Mouse (Mus musculus) midbrain, postnatal 0 days (tissue): Measurements from ENCODE around the gene Cmtm7. TPM values are rescaled to one million over a fixed set of nuclear protein-coding genes. Genes with fewer than 3 reads are reported as not detected.

Source experiments
- ATAC-seq: fragments of 200-750 bp; cut with Nextera tagmentation; 2 replicates; pipeline ENCODE4 v1.8.0; 2017; ENCODE audit warnings: moderate number of reproducible peaks, mild to moderate bottlenecking, moderate TSS enrichment, moderate library complexity; ENCODE audit not compliant: low FRiP score
- DNase-seq: peaks from one replicate; pipeline ENCODE4 v3.0.0-alpha.2; 2015; ENCODE audit warnings: low spot score
- H3K27ac ChIP-seq: fragments of 300-500 bp; sonication (generic); 2 replicates; pipeline ENCODE4 v1.5.1; 2014; ENCODE audit warnings: low read depth, mild to moderate bottlenecking, low read length, mixed read lengths
- H3K27me3 ChIP-seq: fragments of 300-500 bp; sonication (generic); 2 replicates; pipeline ENCODE4 v1.6.1; 2014; ENCODE audit warnings: low read length, control low read depth, mixed read lengths; ENCODE audit not compliant: insufficient read depth
- H3K36me3 ChIP-seq: fragments of 300-500 bp; sonication (generic); 2 replicates; pipeline ENCODE4 v1.6.1; 2014; ENCODE audit warnings: low read length, control low read depth, mixed read lengths; ENCODE audit not compliant: insufficient read depth
- H3K4me1 ChIP-seq: fragments of 300-500 bp; sonication (generic); 2 replicates; pipeline ENCODE4 v1.6.1; 2014; ENCODE audit warnings: mild to moderate bottlenecking, control low read depth, antibody characterized with exemption, low read length, mixed read lengths; ENCODE audit not compliant: insufficient read depth
- H3K4me2 ChIP-seq: fragments of 300-500 bp; sonication (generic); 2 replicates; pipeline ENCODE4 v1.6.1; 2014; ENCODE audit warnings: low read depth, mild to moderate bottlenecking, low read length, mixed read lengths; ENCODE audit not compliant: poor library complexity, severe bottlenecking
- H3K4me3 ChIP-seq: fragments of 300-500 bp; sonication (generic); 2 replicates; pipeline ENCODE4 v1.5.1; 2014; ENCODE audit warnings: low read depth, mild to moderate bottlenecking, low read length, moderate library complexity
- H3K9ac ChIP-seq: fragments of 300-500 bp; sonication (generic); replicated peaks from 2 replicates; pipeline ENCODE4 v1.6.1; 2014; ENCODE audit warnings: mild to moderate bottlenecking, low read length, moderate library complexity, mixed read lengths; ENCODE audit not compliant: poor library complexity, severe bottlenecking
- H3K9me3 ChIP-seq: fragments of 300-500 bp; sonication (generic); 2 replicates; pipeline ENCODE4 v1.6.1; 2016; ENCODE audit warnings: low read length, control low read depth
- CTCF ChIP-seq: IDR thresholded peaks from 2 replicates; pipeline ENCODE4 v1.5.1; 2016; ENCODE audit warnings: antibody characterized with exemption, mild to moderate bottlenecking
- WGBS: fragments of 180-500 bp; shearing (Covaris S2); extraction: QIAGEN DNeasy Blood & Tissue Kit; methylation state at CpG from one replicate; pipeline ENCODE4 v1.1.7; 2014; 5-methylcytosine and 5-hydroxymethylcytosine counted together
- polyA plus RNA-seq: library from polyadenylated mRNA; unstranded; fragments of >200 nt; fragmentation: Nextera tagmentation; extraction: Ambion mirVana; gene quantifications from 2 replicates; pipeline ENCODE4 v1.2.1, GENCODE M21; 2015
- total RNA-seq: library from RNA; depleted of rRNA; stranded (reverse); fragments of >200 nt; gene quantifications from 2 replicates; pipeline ENCODE4 v1.2.3, GENCODE M21; 2014

The Cmtm7 gene
- total and polyA plus RNA-seq, 2 experiments from 2014 or later: 8.0 to 15.6 TPM

GRCm38 (mm10) chr9:114780746-114781525 is 720 bp downstream of the Cmtm7 start:
- no peak for TF ChIP-seq CTCF
- H3K9ac ChIP-seq: peak overlapping the region; percentile 45
- H3K27me3 ChIP-seq: peaks cover 9% of the 10 kb centered on the region; the same call in 1 of the 2 replicates
- DNase-seq: no peak
- 0 out of 2 replicates have a peak overlapping the region, but pooled peaks have one; percentile 21 for H3K27ac ChIP-seq
- WGBS: 2% methylated on average over 36 of the region's 38 CpGs
- no peaks in the 10 kb centered on the region for H3K9me3 ChIP-seq
- no peaks in the 10 kb centered on the region for H3K36me3 ChIP-seq
- ATAC-seq: peak; percentile 15; the same call in 1 of the 2 replicates
- H3K4me1 ChIP-seq: peaks cover 4% of the 10 kb centered on the region
- peak overlapping the region; percentile 45 for H3K4me3 ChIP-seq
- H3K4me2 ChIP-seq: peak overlapping the region; percentile 88

- Histone ChIP-seq H3K4me1 (peaks cover 4% of the 10 kb centered on the region), H3K9ac (no peak overlapping the region), H3K27ac (no peak overlapping the region), H3K4me3 (peak overlapping the region; percentile 45; the same call in 1 of the 2 replicates), H3K9me3 (no peaks in the 10 kb centered on the region), H3K27me3 (peaks cover 9% of the 10 kb centered on the region; the same call in 1 of the 2 replicates), H3K4me2 (peak overlapping the region; percentile 88; the same call in 1 of the 2 replicates), H3K36me3 (no peaks in the 10 kb centered on the region)
- no peak; the same call in 1 of the 2 replicates for ATAC-seq
- TF ChIP-seq CTCF: no peak
- no peak for DNase-seq
- 37% methylated on average over 23 of the region's 23 CpGs for WGBS
Observed at GRCm38 (mm10) chr9:114779984-114780745, 1.5 kb downstream of the Cmtm7 start.

GRCm38 (mm10) chr9:114778877-114779276 is 2.8 kb downstream of the Cmtm7 start:
- no peaks in the 10 kb centered on the region for H3K9me3 ChIP-seq
- H3K4me2 ChIP-seq: no peak overlapping the region
- peaks cover 9% of the 10 kb centered on the region; the same call in 1 of the 2 replicates for H3K27me3 ChIP-seq
- no peaks in the 10 kb centered on the region for H3K36me3 ChIP-seq
- H3K4me1 ChIP-seq: peaks cover 4% of the 10 kb centered on the region
- 86% methylated on average over 7 of the region's 7 CpGs for WGBS
- no peak overlapping the region for H3K27ac ChIP-seq
- no peak for TF ChIP-seq CTCF
- DNase-seq (no peak), ATAC-seq (no peak)
- no peak overlapping the region for H3K4me3 ChIP-seq
- no peak overlapping the region for H3K9ac ChIP-seq

GRCm38 (mm10) chr9:114778047-114778390 is 3.6 kb downstream of the Cmtm7 start:
- ATAC-seq: no peak
- no peak overlapping the region for H3K9ac ChIP-seq
- H3K4me3 ChIP-seq: no peak overlapping the region
- no peaks in the 10 kb centered on the region for H3K9me3 ChIP-seq
- peaks cover 9% of the 10 kb centered on the region; the same call in 1 of the 2 replicates for H3K27me3 ChIP-seq
- no peak for DNase-seq
- H3K4me2 ChIP-seq: no peak overlapping the region
- peaks cover 4% of the 10 kb centered on the region for H3K4me1 ChIP-seq
- no peak overlapping the region for H3K27ac ChIP-seq
- 88% methylated on average over 7 of the region's 7 CpGs for WGBS
- no peaks in the 10 kb centered on the region for H3K36me3 ChIP-seq
- TF ChIP-seq CTCF: no peak

GRCm38 (mm10) chr9:114777178-114778046 is 4.2 kb downstream of the Cmtm7 start:
- no peak for ATAC-seq
- Histone ChIP-seq H3K9ac (no peak overlapping the region), H3K27ac (no peak overlapping the region), H3K36me3 (no peaks in the 10 kb centered on the region), H3K4me3 (no peak overlapping the region), H3K9me3 (no peaks in the 10 kb centered on the region), H3K4me2 (no peak overlapping the region), H3K27me3 (peaks cover 9% of the 10 kb centered on the region; the same call in 1 of the 2 replicates), H3K4me1 (peaks cover 4% of the 10 kb centered on the region)
- TF ChIP-seq CTCF: no peak
- no peak for DNase-seq
- WGBS: 89% methylated on average over 6 of the region's 6 CpGs
